Mouse (Mus musculus) lung, postnatal 14 days (tissue): ENCODE data around the gene Fxyd1.

Experiments used
- DNase-seq: peaks from one replicate; pipeline ENCODE4 v3.0.0; 2021

The Fxyd1 gene

GRCm38 (mm10) chr7:31077470-31077869 is 20.5 kb upstream of the Fxyd1 start:
- DNase-seq: no peak

- no peak for DNase-seq
These were observed 19.5 kb upstream of the Fxyd1 start, which contains the start of gene Fxyd3 for GRCm38 (mm10) chr7:31076492-31076891. Gene Fxyd3 (minus strand): TSS chr7:31076704.

GRCm38 (mm10) chr7:31074713-31075069 is 17.7 kb upstream of the Fxyd1 start:
- DNase-seq: no peak

GRCm38 (mm10) chr7:31074061-31074712 is 17.2 kb upstream of the Fxyd1 start:
- DNase-seq: no peak

- no peak for DNase-seq
These were observed 16.5 kb upstream of the Fxyd1 start for GRCm38 (mm10) chr7:31073546-31073945.

GRCm38 (mm10) chr7:31072326-31072725 is 15.3 kb upstream of the Fxyd1 start:
- no peak for DNase-seq

- DNase-seq: no peak
These were observed 13.3 kb upstream of the Fxyd1 start for GRCm38 (mm10) chr7:31070324-31070723.

GRCm38 (mm10) chr7:31069491-31069890 is 12.5 kb upstream of the Fxyd1 start:
- no peak for DNase-seq

- DNase-seq: no peak
These were observed 10.8 kb upstream of the Fxyd1 start for GRCm38 (mm10) chr7:31067836-31068235.

GRCm38 (mm10) chr7:31063074-31063560 is 6.1 kb upstream of the Fxyd1 start:
- DNase-seq: no peak

- DNase-seq: no peak
These were observed 3.6 kb upstream of the Fxyd1 start for GRCm38 (mm10) chr7:31060621-31061010.

- no peak for DNase-seq
These were observed 3.1 kb upstream of the Fxyd1 start for GRCm38 (mm10) chr7:31059919-31060620.

- DNase-seq: peak; percentile 87
These were observed 2.1 kb upstream of the Fxyd1 start, which contains the start of gene Lgi4 for GRCm38 (mm10) chr7:31059108-31059507. Gene Lgi4 (plus strand): TSS chr7:31059342.

GRCm38 (mm10) chr7:31058211-31058610 is 1.2 kb upstream of the Fxyd1 start:
- DNase-seq: no peak

GRCm38 (mm10) chr7:31057730-31058129 is 731 bp upstream of the Fxyd1 start:
- no peak for DNase-seq

- no peak for DNase-seq
These were observed 551 bp downstream of the Fxyd1 start for GRCm38 (mm10) chr7:31056448-31056847.

- DNase-seq: no peak
These were observed 1.1 kb downstream of the Fxyd1 start for GRCm38 (mm10) chr7:31055883-31056282.

GRCm38 (mm10) chr7:31055354-31055824 is 1.6 kb downstream of the Fxyd1 start:
- DNase-seq: peak; percentile 78

GRCm38 (mm10) chr7:31054661-31055320 is 2.2 kb downstream of the Fxyd1 start:
- DNase-seq: no peak

- no peak for DNase-seq
These were observed 3.0 kb downstream of the Fxyd1 start for GRCm38 (mm10) chr7:31053882-31054447.

- no peak for DNase-seq
These were observed 4.2 kb downstream of the Fxyd1 start for GRCm38 (mm10) chr7:31052636-31053434.

GRCm38 (mm10) chr7:31052251-31052635 is 4.8 kb downstream of the Fxyd1 start:
- no peak for DNase-seq
